ENCODE assay signal across 8 mouse cellular contexts in genomic region chr11:77606835-77607537, GRCm38 (mm10). TPM values are rescaled to one million over a fixed set of nuclear protein-coding genes. Genes with fewer than 3 reads are reported as not detected.
DNase-seq lines count a peak whose midpoint lies in the region; ATAC-seq lines count a peak whose summit lies in the region.

No protein-coding gene starts in this region.

- H3K9ac ChIP-seq in heart, embryonic 16.5 days (ENCODE audit: low read length) = peak overlapping the region; percentile 100
- H3K9ac ChIP-seq in lung, embryonic 15.5 days = peak overlapping the region; percentile 89

- WGBS in heart, embryonic 16.5 days = under 1% methylated on average over 31 of the region's 48 CpGs
- WGBS in lung, embryonic 15.5 days = under 1% methylated on average over 14 of the region's 48 CpGs

- peak overlapping the region; percentile 98 for H3K27ac ChIP-seq in brown adipose tissue, adult 24 weeks (replicated peaks; ENCODE audit: low read depth, low read length)
- peak overlapping the region; percentile 99 for H3K27ac ChIP-seq in heart, embryonic 16.5 days (ENCODE audit: low read length)
- peak overlapping the region; percentile 95 for H3K27ac ChIP-seq in lung, embryonic 15.5 days

- H3K9me3 ChIP-seq in heart, embryonic 16.5 days (replicated peaks; ENCODE audit: control insufficient read depth, low read length) = no peaks in the 10 kb centered on the region; the same call in 1 of the 2 replicates
- H3K9me3 ChIP-seq in lung, embryonic 15.5 days = no peaks in the 10 kb centered on the region

- H3K36me3 ChIP-seq in heart, embryonic 16.5 days (ENCODE audit: control insufficient read depth, insufficient read depth) = no peaks in the 10 kb centered on the region
- H3K36me3 ChIP-seq in lung, embryonic 15.5 days = no peaks in the 10 kb centered on the region

- no peaks in the 10 kb centered on the region for H3K27me3 ChIP-seq in heart, embryonic 16.5 days (ENCODE audit: control insufficient read depth, insufficient read depth, low read length)
- H3K27me3 ChIP-seq in lung, embryonic 15.5 days = no peaks in the 10 kb centered on the region

- peak; percentile 36 for ATAC-seq in erythroid progenitor cell, adult 5-6 weeks (replicated peaks; ENCODE audit: low FRiP score, poor library complexity, severe bottlenecking)
- ATAC-seq in heart, embryonic 16.5 days (replicated peaks; ENCODE audit: extremely low read depth, insufficient read depth, low FRiP score) = peak; percentile 62
- peak; percentile 29 for ATAC-seq in lung, embryonic 15.5 days (ENCODE audit: borderline replicate concordance, extremely low read depth, low FRiP score, low TSS enrichment)
- 0 out of 2 replicates have a peak, but pooled peaks have one; percentile 11 for ATAC-seq in neutrophil, adult 5-6 weeks (ENCODE audit: extremely low read depth, insufficient number of reproducible peaks, low FRiP score, poor library complexity, severe bottlenecking)

- H3K4me1 ChIP-seq in brown adipose tissue, adult 24 weeks (ENCODE audit: control insufficient read depth, insufficient read depth, insufficient read length, low read length) = peaks cover 3% of the 10 kb centered on the region
- H3K4me1 ChIP-seq in heart, embryonic 16.5 days (ENCODE audit: control insufficient read depth, insufficient read depth, low read length) = peaks cover 10% of the 10 kb centered on the region
- H3K4me1 ChIP-seq in lung, embryonic 15.5 days = peaks cover 17% of the 10 kb centered on the region

- DNase-seq in ES-CJ7 (ENCODE audit: low read depth, low spot score) = peak; percentile 90
- DNase-seq in kidney, postnatal 25 days = peak; percentile 47 to 73
- peak; percentile 49 for DNase-seq in thymus, postnatal 0 days (ENCODE audit: low spot score)

- H3K4me2 ChIP-seq in heart, embryonic 16.5 days (ENCODE audit: low read depth, low read length) = peak overlapping the region; percentile 93
- peak overlapping the region; percentile 74 for H3K4me2 ChIP-seq in lung, embryonic 15.5 days

- H3K4me3 ChIP-seq in brown adipose tissue, adult 24 weeks (ENCODE audit: insufficient read depth, low read depth, low read length) = peak overlapping the region; percentile 99
- peak overlapping the region; percentile 100 for H3K4me3 ChIP-seq in heart, embryonic 16.5 days (ENCODE audit: low read length)
- H3K4me3 ChIP-seq in lung, embryonic 15.5 days = peak overlapping the region; percentile 87

RNA-seq across cellular contexts. Expression of gene Taok1, which starts 0.6 kb away (rescaled TPM):
- polyA plus RNA-seq in brown adipose tissue, adult 24 weeks (2012; ENCODE audit: insufficient read depth, insufficient read length, missing spikeins) = 21.1 and 25.8 TPM in 2 replicates
- total RNA-seq in erythroid progenitor cell, adult 5-6 weeks (2015; ENCODE audit: low replicate concordance) = 25.6 and 28.9 TPM in 2 replicates
- 35.2 and 43.4 TPM in 2 replicates for total RNA-seq in erythroid progenitor cell, adult 5-6 weeks (2017; ENCODE audit: low replicate concordance)
- 10.1 and 12.0 TPM in 2 replicates for polyA plus RNA-seq in heart, embryonic 16.5 days (2015; fragmentation: Nextera tagmentation; extraction: Ambion mirVana)
- 14.0 and 14.9 TPM in 2 replicates for polyA plus RNA-seq in lung, embryonic 15.5 days (2015; fragmentation: Nextera tagmentation; extraction: Ambion mirVana)
- 84.1 and 92.2 TPM in 2 replicates for total RNA-seq in neutrophil, adult 5-6 weeks (2017)
- 12.9 and 16.7 TPM in 2 replicates for polyA plus RNA-seq in thymus, postnatal 0 days (2015; fragmentation: Nextera tagmentation; extraction: Ambion mirVana)

Comparison
In these comparisons a context has a peak if more than half of its experiments do, and no peak if none do; other contexts are left out.
1. Peak in every context shown above with its lines: DNase-seq, ATAC-seq, H3K4me3 ChIP-seq and H3K27ac ChIP-seq.
2. ATAC-seq: peak in every context shown above with its lines; median percentile 62 in heart, embryonic 16.5 days; 36 in erythroid progenitor cell, adult 5-6 weeks; 29 in lung, embryonic 15.5 days; 11 in neutrophil, adult 5-6 weeks.